Mouse (Mus musculus): Measurements from ENCODE around the gene Zfp853. TPM values are rescaled to one million over a fixed set of nuclear protein-coding genes. Genes with fewer than 3 reads are reported as not detected.

Gene Zfp853
- total and polyA plus RNA-seq, 3 experiments = 0.13 to 0.39 (median 0.14) TPM

GRCm38 (mm10) chr5:143244926-143245325 lies 48.5 kb downstream of the Zfp853 start:
- WGBS = 97% methylated on average over 26 of the region's 26 CpGs
- Histone ChIP-seq H3K27me3 (ENCODE audit: control insufficient read depth, insufficient read depth, low read length) (no peaks in the 10 kb centered on the region), H3K36me3 (ENCODE audit: control insufficient read depth, insufficient read depth, low read length) (no peaks in the 10 kb centered on the region), H3K27ac (no peak overlapping the region), H3K4me1 (ENCODE audit: control insufficient read depth, insufficient read depth, low read length) (no peaks in the 10 kb centered on the region), H3K4me3 (no peak overlapping the region), H3K79me2 (replicated peaks; ENCODE audit: control insufficient read depth, insufficient read depth, low read length) (no peaks in the 10 kb centered on the region), H3K9ac (ENCODE audit: low read depth, low read length) (no peak overlapping the region)
- intact Hi-C loops (cut with DNase I) = no loop called here
- DNase-seq = no peak
- TF ChIP-seq CTCF (IDR thresholded peaks at IDR 0.05) = no peak

Other genes with a start within 250 kb of the Zfp853 start
- 10 to 100 TPM; 23.3 to 23.8 TPM for gene Rnf216, start 180.6 kb downstream of the Zfp853 start, total RNA-seq (2021)
- gene Rnf216, start 180.6 kb downstream of the Zfp853 start, polyA plus RNA-seq (2012; rRNA removed) = 16.5 and 16.8 TPM in 2 replicates
- not detected for gene Olfr718-ps1, start 146.0 kb downstream of the Zfp853 start, total RNA-seq (2021)
- gene Olfr718-ps1, start 146.0 kb downstream of the Zfp853 start, polyA plus RNA-seq (2012; rRNA removed) = not detected in 2 replicates
- gene Rbak, start 112.8 kb downstream of the Zfp853 start, total RNA-seq (2021) = 1 to 10 TPM; 4.3 to 4.4 TPM
- 1.9 and 3.6 TPM in 2 replicates for gene Rbak, start 112.8 kb downstream of the Zfp853 start, polyA plus RNA-seq (2012; rRNA removed)
- not detected for gene Spdye4b, start 112.6 kb downstream of the Zfp853 start, total RNA-seq (2021)
- gene Spdye4b, start 112.6 kb downstream of the Zfp853 start, polyA plus RNA-seq (2012; rRNA removed) = not detected in 2 replicates
- gene Spdye4a, start 66.7 kb downstream of the Zfp853 start, total RNA-seq (2021) = not detected
- 0.14 TPM in 1 of 2 replicates, not detected in the other for gene Spdye4a, start 66.7 kb downstream of the Zfp853 start, polyA plus RNA-seq (2012; rRNA removed)
- gene Zfp12, start 58.5 kb downstream of the Zfp853 start, total RNA-seq (2021) = 1 to 10 TPM; 7.9 to 8.2 TPM
- gene Zfp12, start 58.5 kb downstream of the Zfp853 start, polyA plus RNA-seq (2012; rRNA removed) = 6.7 and 12.7 TPM in 2 replicates
- 1 to 10 TPM; 4.5 to 5.4 TPM for gene Zfp316, start 23.6 kb downstream of the Zfp853 start, total RNA-seq (2021)
- gene Zfp316, start 23.6 kb downstream of the Zfp853 start, polyA plus RNA-seq (2012; rRNA removed) = 3.0 and 3.6 TPM in 2 replicates
- 10 to 100 TPM; 16.9 to 17.5 TPM for gene E130309D02Rik, start 21.7 kb upstream of the Zfp853 start, total RNA-seq (2021)
- 13.1 and 13.3 TPM in 2 replicates for gene E130309D02Rik, start 21.7 kb upstream of the Zfp853 start, polyA plus RNA-seq (2012; rRNA removed)
- 10 to 100 TPM; 26.6 to 26.7 TPM for gene Zdhhc4, start 35.6 kb upstream of the Zfp853 start, total RNA-seq (2021)
- gene Zdhhc4, start 35.6 kb upstream of the Zfp853 start, polyA plus RNA-seq (2012; rRNA removed) = 48.4 and 49.7 TPM in 2 replicates
- not detected for gene Grid2ip, start 63.7 kb upstream of the Zfp853 start, total RNA-seq (2021)
- not detected in 2 replicates for gene Grid2ip, start 63.7 kb upstream of the Zfp853 start, polyA plus RNA-seq (2012; rRNA removed)
- gene Kdelr2, start 110.2 kb upstream of the Zfp853 start, total RNA-seq (2021) = 10 to 100 TPM; 49.6 to 52.3 TPM
- gene Kdelr2, start 110.2 kb upstream of the Zfp853 start, polyA plus RNA-seq (2012; rRNA removed) = 50.5 and 76.6 TPM in 2 replicates
- 1 to 10 TPM; 7.6 to 8.2 TPM for gene Daglb, start 171.0 kb upstream of the Zfp853 start, total RNA-seq (2021)
- gene Daglb, start 171.0 kb upstream of the Zfp853 start, polyA plus RNA-seq (2012; rRNA removed) = 9.7 and 12.2 TPM in 2 replicates
- gene Rac1, start 234.4 kb upstream of the Zfp853 start, total RNA-seq (2021) = 100 to 1,000 TPM; 219 to 231 TPM
- 204 and 351 TPM in 2 replicates for gene Rac1, start 234.4 kb upstream of the Zfp853 start, polyA plus RNA-seq (2012; rRNA removed)